Mouse (Mus musculus) layer of hippocampus, adult 8-10 months (tissue): ENCODE data around the gene Lrrfip2. TPM values are rescaled to one million over a fixed set of nuclear protein-coding genes. Genes with fewer than 3 reads are reported as not detected.

Source experiments
- DNase-seq, 2 experiments: peaks; one replicate each; pipeline ENCODE4 v3.0.0; 2022; ENCODE audit warnings: low spot score in 2 of 2
- total RNA-seq, 4 experiments: library from RNA; stranded (reverse); gene quantifications; 2 replicates each; pipeline ENCODE4 v1.2.4; 2022

Gene Lrrfip2
- total RNA-seq, 4 experiments from 2014 or later: 34.6 to 46.1 (median 40.6) TPM

DNA sequence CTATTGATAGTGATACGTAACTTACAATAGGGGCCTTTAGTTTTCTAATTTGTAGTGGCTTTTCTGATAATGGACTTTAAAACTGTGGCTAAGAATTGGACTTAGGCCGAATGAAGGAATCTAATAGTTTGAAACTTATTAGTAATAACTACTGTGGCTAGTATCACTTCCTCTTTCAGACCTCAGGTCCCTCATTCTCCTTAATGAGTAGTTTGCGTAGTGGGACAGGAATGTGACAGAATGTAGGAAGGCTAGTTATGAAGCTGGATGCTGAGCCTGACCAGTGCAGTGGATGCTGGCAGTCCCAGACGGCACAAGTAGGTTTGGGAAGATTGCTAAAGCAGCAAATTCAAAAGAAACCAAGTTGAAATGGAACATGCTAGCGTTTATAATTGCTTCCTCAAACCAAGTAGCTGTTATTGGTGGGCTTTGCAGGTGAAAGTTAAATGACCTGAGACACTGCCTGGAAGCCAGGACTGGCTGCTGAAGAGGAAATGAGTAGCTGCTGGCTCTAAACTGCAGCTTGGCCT, 103.2 kb downstream of the Lrrfip2 start:
- no peak for DNase-seq

DNA sequence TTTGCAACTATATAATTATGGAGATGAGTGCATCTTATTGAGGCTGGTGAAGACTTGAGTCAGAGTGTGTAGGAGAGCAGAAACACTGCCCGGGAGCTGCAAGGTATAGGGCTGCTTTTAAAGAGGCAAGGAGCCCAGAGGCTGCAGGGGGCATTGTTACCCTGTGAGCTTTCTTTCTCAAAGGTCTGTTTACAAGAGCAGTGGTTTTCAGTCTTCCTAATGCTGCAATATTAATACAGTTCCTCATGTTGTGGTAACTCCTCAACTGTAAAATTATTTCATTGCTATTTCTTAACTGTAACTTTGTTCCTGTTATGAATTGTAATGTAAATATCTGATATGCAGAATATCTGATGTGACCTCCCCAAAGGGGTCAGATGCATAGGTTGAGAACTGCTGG, 104.2 kb downstream of the Lrrfip2 start:
- no peak for DNase-seq

DNA sequence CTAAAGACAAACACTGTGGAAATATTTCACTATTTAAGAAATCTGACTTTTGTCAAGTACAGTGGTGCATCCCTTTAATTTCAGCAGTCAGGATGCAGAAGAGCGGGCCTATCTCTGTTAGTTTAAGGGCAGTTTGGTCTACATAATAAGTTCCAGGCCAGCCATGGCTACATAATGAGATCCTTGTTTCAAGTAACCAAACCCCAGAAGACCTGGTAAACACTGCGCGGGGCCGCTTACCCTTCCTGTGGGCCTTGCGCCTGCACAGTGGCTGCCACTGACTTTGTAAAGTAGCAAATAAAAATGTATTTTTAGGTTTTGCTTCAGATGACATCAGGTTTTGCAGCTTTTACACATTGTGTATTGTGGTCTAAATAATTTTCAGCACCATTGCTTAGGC, 106.0 kb downstream of the Lrrfip2 start:
- DNase-seq: no peak

GRCm38 (mm10) chr9:111228446-111228845, 111.1 kb downstream of the Lrrfip2 start:
- DNase-seq: no peak

GRCm38 (mm10) chr9:111234701-111235100, 117.3 kb downstream of the Lrrfip2 start:
- DNase-seq: no peak

DNA sequence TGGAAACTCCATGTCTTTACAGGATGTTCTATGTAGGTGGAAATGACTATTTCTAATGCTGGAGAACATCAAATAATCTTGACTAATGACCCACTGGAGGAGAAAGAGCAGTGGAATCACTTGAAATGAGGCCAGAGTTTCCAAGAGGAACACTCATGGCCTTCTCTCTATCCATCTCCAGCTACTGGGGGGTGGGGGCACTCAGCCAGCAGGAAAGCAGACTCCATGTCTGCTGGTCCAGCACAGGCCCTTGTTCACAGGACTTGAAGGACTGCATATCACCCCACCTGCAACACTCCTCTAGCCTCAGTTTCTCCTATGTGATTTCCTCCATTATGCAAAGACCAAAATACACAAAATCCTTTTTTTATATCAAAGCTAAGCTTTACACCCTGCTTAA, 120.3 kb downstream of the Lrrfip2 start:
- DNase-seq: no peak

DNA sequence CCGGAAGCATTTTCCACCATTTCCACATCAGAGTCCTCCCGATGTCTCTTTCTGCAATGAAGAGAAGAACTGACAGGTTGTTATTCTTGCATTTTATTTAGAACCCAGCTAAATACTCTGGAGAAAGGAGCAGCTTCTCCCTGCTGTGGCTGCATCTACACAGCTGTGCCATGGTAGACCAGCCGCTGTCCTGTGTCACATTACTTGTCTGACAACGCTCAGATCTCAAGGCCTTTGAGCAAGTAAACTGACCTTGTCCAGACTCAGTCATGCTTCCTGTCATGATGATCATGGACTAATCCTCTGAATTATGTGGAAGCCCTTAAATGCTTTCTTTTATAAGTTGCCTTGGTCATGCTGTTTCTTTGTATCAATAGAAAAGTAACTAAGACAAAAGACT, 122.4 kb downstream of the Lrrfip2 start:
- no peak for DNase-seq

- no peak for DNase-seq
These were observed 126.0 kb downstream of the Lrrfip2 start for GRCm38 (mm10) chr9:111243384-111243783.

- DNase-seq: no peak
These were observed 128.2 kb downstream of the Lrrfip2 start for GRCm38 (mm10) chr9:111245546-111245945.

- no peak for DNase-seq
These were observed 130.4 kb downstream of the Lrrfip2 start for GRCm38 (mm10) chr9:111247682-111248246.

DNA sequence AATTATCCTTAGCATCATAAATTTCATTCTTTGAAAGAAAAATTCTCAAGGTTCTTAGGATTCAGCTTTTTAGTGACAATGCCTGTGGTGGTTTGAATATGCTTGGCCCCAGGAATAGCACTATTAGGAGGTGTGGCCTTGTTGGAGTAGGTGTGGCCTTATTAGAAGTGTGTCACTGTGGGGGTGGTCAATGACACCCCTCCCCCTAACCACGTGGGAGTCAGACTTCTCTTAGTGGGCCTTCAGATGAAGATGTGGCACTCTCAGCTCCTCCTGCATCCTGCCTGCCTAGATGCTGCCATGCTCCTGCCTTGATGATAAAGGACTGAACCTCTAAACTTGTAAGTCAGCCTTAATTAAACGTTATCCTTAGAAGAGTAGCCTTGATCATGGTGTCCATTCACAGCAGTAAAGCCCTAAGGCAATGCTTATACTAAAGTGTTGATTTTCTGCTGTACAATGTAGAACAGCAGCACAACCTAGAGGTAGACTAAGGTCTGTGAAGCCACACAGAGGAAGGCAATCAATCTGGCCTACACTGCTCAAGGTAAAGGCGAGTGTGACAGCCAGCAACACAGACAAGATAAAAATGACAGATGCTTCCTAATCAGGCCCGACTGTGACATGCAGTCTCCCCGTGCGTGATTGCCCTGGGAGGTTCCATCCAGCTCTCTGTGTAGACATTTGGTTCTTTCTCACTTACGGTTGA, 134.9 kb downstream of the Lrrfip2 start:
- DNase-seq: no peak

GRCm38 (mm10) chr9:111260360-111260985, 143.1 kb downstream of the Lrrfip2 start:
- DNase-seq: peak; percentile 49 to 56

DNA sequence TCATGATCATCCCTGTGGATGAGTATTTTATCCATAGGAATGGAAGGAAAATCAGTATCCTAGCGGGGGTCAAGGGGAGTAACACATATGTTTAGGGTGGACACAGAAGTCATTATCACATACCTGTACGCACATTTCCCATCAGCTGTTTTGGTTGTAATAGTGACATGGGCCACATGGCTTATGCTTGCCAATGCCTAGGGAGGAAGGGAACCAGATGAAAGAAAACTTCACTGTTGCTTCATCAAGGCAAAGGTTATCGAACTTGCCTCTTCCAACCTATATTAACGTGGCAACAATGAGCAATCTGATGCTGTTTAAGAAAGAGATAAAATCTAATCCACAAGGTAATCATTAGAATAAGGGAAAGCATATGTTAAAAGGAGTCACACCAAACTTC, 144.0 kb downstream of the Lrrfip2 start:
- no peak for DNase-seq

- no peak for DNase-seq
These were observed 150.6 kb downstream of the Lrrfip2 start for GRCm38 (mm10) chr9:111267998-111268397.

DNA sequence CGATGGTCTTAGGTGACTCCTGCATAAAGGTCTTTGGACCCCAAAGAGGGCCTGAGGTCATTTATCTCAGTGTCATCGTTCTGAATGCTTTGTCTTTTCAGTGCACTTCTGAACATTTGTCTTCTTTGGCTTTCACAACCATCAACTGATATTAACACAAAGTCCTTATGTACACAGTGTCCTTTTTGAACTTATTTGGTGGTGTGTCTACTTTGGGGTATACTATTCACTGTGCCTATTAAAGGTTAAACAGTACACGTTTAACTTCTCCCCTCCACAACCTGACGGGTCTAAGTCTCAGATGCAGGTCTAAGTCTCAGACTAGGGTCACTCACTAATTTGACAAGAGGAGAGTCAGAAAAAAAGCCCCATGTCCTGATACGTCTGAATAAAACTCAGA, 153.2 kb downstream of the Lrrfip2 start:
- DNase-seq: no peak

- no peak for DNase-seq
These were observed 153.7 kb downstream of the Lrrfip2 start for GRCm38 (mm10) chr9:111271056-111271433.

- peak; percentile 99 for DNase-seq
These were observed 154.2 kb downstream of the Lrrfip2 start, which contains the start of the genes Mlh1 and Epm2aip1 for GRCm38 (mm10) chr9:111271434-111272160. Gene Mlh1 (minus strand): TSS chr9:111271791. Gene Epm2aip1 (plus strand): TSS chr9:111271929.

DNA sequence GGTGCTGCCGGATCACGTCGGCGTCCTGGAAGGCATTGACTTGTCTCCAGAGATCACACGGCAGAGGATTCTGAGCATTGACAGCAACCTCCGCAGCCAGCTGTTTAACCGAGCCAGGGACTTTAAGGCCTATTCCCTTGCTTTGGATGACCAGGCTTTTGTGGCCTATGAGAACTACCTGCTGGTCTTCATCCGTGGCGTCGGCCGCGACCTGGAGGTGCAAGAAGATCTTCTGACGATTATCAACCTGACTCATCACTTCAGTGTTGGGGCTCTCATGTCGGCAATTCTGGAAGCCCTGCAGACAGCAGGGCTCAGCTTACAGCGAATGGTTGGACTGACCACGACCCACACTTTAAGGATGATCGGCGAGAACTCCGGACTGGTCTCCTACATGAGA, 155.0 kb downstream of the Lrrfip2 start:
- DNase-seq: peak in 1 of 2 experiments; percentile 21

- DNase-seq: no peak
These were observed 155.8 kb downstream of the Lrrfip2 start for GRCm38 (mm10) chr9:111272996-111273785.

DNA sequence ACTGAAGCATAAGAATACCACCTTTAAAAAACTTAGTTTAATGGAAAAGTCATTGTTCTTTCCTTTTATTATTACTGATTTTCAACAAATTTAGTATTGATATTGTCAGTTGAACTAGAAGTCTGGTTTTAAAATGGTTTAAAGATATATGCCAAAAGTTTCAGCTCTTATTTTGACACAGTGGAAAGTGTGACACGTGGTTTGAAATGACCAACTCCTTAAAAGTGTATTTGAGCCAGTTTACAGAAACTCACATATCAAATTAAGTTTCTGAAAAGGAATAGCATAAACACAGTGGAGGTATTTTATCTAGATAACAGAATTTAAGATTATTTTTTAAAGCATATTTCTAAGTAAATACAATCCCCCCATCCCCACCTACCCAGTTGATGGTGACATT, 156.6 kb downstream of the Lrrfip2 start:
- DNase-seq: no peak

GRCm38 (mm10) chr9:111275156-111275555, 157.8 kb downstream of the Lrrfip2 start:
- no peak for DNase-seq
